Mouse (Mus musculus) liver, adult 2 months (tissue): ENCODE measurements around the gene Gpr18. TPM values are rescaled to one million over a fixed set of nuclear protein-coding genes. Genes with fewer than 3 reads are reported as not detected.

Experiments used
- DNase-seq: peaks from one replicate; pipeline ENCODE4 v3.0.0-alpha.2; 2011; ENCODE audit warnings: low read depth, low spot score; ENCODE audit errors: extremely low read depth
- H3K27ac ChIP-seq: fragments of 200-500 bp; replicated peaks from 2 replicates; pipeline ENCODE4 v1.5.1; 2012; ENCODE audit warnings: low read depth, mild to moderate bottlenecking, control low read depth, inconsistent platforms, low read length; ENCODE audit not compliant: insufficient read depth
- H3K27me3 ChIP-seq: fragments of 200-500 bp; 2 replicates; pipeline ENCODE4 v1.6.1; 2012; ENCODE audit warnings: mild to moderate bottlenecking, moderate library complexity, low read length, inconsistent platforms; ENCODE audit not compliant: control insufficient read depth, insufficient read depth
- H3K36me3 ChIP-seq: fragments of 200-500 bp; 2 replicates; pipeline ENCODE4 v1.6.1; 2012; ENCODE audit warnings: low read length, inconsistent platforms; ENCODE audit not compliant: control insufficient read depth, insufficient read depth
- H3K4me1 ChIP-seq: fragments of 200-500 bp; 2 replicates; pipeline ENCODE4 v1.6.1; 2011; ENCODE audit warnings: low read length; ENCODE audit not compliant: control insufficient read depth, insufficient read depth
- H3K4me3 ChIP-seq: fragments of 200-500 bp; 2 replicates; pipeline ENCODE4 v1.5.1; 2011; ENCODE audit warnings: low read depth, mild to moderate bottlenecking, control low read depth, low read length, moderate library complexity; ENCODE audit not compliant: insufficient read depth
- H3K79me2 ChIP-seq: fragments of 200-500 bp; 2 replicates; pipeline ENCODE4 v1.6.1; 2012; ENCODE audit warnings: inconsistent platforms, mild to moderate bottlenecking, low read length, moderate library complexity; ENCODE audit not compliant: control insufficient read depth, insufficient read depth
- H3K9ac ChIP-seq: fragments of 200-500 bp; 2 replicates; pipeline ENCODE4 v1.6.1; 2012; ENCODE audit warnings: low read depth, mild to moderate bottlenecking, control low read depth, inconsistent platforms, low read length
- CTCF ChIP-seq: fragments of 200-500 bp; IDR thresholded peaks from 2 replicates; pipeline ENCODE4 v1.5.1; 2011; ENCODE audit warnings: low read depth, low read length, control low read depth
- POLR2A ChIP-seq: fragments of 200-500 bp; IDR thresholded peaks from 2 replicates; pipeline ENCODE4 v1.6.1; 2011; ENCODE audit warnings: low read length, control low read depth; ENCODE audit not compliant: insufficient read depth; ENCODE audit errors: extremely low read depth
- WGBS: fragments of 180-500 bp; shearing (Covaris S2); methylation state at CpG from one replicate; pipeline ENCODE4 v1.1.7; 2018; 5-methylcytosine and 5-hydroxymethylcytosine counted together
- polyA plus RNA-seq: library from polyadenylated mRNA; depleted of rRNA; stranded (reverse); fragments of >200 nt; gene quantifications from 2 replicates; pipeline ENCODE4 v1.2.3, GENCODE M21; 2012
- total RNA-seq: library from RNA; depleted of rRNA; stranded (reverse); fragments of >200 nt; gene quantifications from 2 replicates; pipeline ENCODE4 v1.2.3, GENCODE M21; 2014

Gene Gpr18
- total and polyA plus RNA-seq, 2 experiments: 0.37 to 0.93 TPM

DNA sequence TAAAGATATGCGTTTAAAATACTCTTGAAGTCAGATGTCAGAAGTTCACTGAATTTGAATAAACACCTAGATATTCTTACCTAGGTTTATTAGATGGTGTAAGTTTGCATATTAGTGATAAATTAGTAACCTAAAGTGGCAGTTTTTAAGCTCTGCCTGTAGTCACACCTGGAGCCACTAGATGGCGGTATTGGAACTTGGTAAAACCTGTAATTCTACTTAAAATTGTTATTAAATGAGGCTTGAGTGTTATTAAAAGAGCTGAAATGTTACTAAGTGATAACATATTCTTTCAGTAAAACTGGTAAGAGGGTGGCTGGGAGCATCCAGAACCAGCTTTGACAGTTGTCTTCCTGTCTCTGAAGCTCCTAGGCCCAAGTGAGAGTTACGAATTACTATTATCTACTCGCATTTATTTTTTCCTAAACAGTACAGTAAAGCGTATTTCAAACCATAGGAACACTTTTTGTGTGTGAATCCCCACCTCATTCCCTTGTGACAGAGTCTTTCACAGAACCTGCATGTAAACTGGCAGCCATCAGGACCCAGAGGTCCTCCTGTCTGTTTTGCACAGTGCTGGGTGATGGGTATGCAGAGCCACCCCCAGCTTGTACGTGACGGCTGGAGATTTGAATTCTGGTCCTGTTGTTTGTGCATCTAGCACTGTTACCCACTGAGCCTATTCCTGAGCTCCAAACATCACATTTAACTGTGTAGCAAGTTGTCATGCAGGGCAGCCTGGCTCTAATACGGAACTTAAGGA is 13.0 kb upstream of the Gpr18 start:
- Histone ChIP-seq H3K9ac (no peak overlapping the region; the same call in 1 of the 2 replicates), H3K36me3 (no peaks in the 10 kb centered on the region), H3K79me2 (peaks cover 7% of the 10 kb centered on the region; the same call in 1 of the 2 replicates), H3K4me3 (no peak overlapping the region), H3K27me3 (no peaks in the 10 kb centered on the region), H3K27ac (peak overlapping the region; percentile 73), H3K4me1 (no peaks in the 10 kb centered on the region)
- DNase-seq: peak; percentile 57
- TF ChIP-seq CTCF (peak; percentile 49), POLR2A (no peak)
- WGBS: 61% methylated on average over 8 of the region's 8 CpGs

DNA sequence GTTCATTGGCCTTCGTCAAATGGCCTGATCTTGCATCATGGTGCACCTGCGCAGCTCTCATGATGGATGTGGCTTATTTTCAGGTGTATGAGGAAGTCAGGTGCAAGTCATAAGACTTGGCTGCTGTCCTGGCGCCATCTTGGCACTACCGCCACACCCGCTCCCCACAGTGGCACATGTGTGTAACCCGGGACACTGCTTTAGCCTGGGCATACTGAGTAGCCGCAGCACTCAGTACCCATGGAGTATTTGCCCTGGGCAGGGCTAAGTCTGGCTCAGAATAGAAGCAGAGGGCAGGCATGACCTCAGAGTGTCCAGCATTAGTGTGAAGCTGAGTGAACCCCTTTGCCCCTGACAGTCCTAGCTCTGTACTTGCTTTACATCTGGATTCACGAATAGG is 11.9 kb upstream of the Gpr18 start:
- Histone ChIP-seq H3K79me2 (peaks cover 7% of the 10 kb centered on the region; the same call in 1 of the 2 replicates), H3K9ac (no peak overlapping the region), H3K4me1 (no peaks in the 10 kb centered on the region), H3K36me3 (no peaks in the 10 kb centered on the region), H3K27me3 (no peaks in the 10 kb centered on the region), H3K27ac (no peak overlapping the region), H3K4me3 (no peak overlapping the region)
- TF ChIP-seq CTCF (no peak), POLR2A (no peak)
- 94% methylated on average over 8 of the region's 8 CpGs for WGBS
- no peak for DNase-seq

DNA sequence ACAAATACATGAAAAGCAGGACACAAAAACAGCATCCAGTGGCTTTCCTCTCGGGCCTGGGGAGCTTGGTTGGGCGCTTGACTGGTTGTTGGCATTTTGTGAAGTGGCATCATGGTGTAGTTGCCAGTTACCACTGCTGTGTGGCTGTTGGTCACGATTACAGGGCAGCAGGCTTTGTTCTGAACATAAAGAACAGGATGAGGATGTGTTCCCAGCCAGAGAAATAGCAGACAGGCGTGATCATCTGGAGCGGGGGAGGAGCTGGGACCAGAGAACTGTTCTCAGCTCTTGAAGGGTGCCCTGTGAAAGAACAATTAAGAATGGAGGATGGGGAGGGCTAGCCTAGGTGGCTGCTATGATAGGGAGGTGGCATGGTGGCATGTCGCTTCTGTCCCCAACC is 11.3 kb upstream of the Gpr18 start:
- no peak overlapping the region for H3K4me3 ChIP-seq
- WGBS: 90% methylated on average over 6 of the region's 6 CpGs
- no peaks in the 10 kb centered on the region for H3K36me3 ChIP-seq
- no peaks in the 10 kb centered on the region for H3K27me3 ChIP-seq
- no peaks in the 10 kb centered on the region for H3K4me1 ChIP-seq
- no peak for DNase-seq
- H3K79me2 ChIP-seq: peaks cover 7% of the 10 kb centered on the region; the same call in 1 of the 2 replicates
- no peak for TF ChIP-seq CTCF
- no peak for TF ChIP-seq POLR2A
- no peak overlapping the region for H3K27ac ChIP-seq
- no peak overlapping the region for H3K9ac ChIP-seq

DNA sequence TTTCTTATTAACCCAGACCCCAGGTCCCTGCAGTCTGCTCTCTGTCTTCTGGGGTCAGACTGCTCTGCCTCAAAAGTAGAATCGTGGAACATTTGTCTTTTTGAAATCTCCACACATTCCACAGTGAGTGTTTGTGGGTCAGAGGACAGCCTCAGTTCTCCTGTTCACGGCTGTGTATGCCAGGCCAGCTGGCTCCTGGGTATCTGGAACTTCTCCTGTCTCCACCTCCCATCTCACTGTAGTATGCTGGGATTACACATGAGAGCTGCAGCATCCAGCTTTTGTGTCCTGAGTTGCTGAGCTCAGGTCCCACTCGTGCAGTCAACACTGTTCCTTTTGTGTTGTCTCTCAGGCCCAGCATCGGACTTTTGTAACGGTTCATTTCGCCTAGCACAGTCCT is 9.3 kb upstream of the Gpr18 start:
- 73% methylated on average over 6 of the region's 6 CpGs for whole genome bisulfite sequencing
- H3K4me3 ChIP-seq: no peak overlapping the region
- peaks cover 3% of the 10 kb centered on the region; the same call in 1 of the 2 replicates for H3K79me2 ChIP-seq
- H3K9ac ChIP-seq: no peak overlapping the region
- no peak for DNase-seq
- H3K36me3 ChIP-seq: no peaks in the 10 kb centered on the region
- H3K27me3 ChIP-seq: no peaks in the 10 kb centered on the region
- no peaks in the 10 kb centered on the region for H3K4me1 ChIP-seq
- TF ChIP-seq POLR2A: no peak
- TF ChIP-seq CTCF: no peak
- no peak overlapping the region for H3K27ac ChIP-seq

DNA sequence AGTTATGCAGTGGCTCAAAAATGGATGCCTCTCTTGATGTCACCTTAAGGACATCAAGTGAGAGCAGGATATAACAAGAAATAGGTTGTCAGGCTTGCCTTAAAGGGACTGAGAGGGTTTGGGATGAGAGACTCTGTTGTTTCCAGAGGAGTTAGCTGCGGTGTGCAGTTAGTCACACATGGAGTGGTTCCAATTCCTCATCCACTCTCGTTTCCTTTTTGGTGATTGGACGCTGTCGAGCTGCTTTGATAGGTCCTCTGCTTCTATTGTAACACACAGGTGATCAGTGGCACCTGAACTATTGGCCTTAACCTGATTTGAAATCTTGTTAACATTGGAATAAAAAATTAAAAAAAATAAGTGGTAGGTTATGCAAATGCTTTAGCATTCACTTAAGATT is 7.2 kb upstream of the Gpr18 start:
- H3K9ac ChIP-seq: no peak overlapping the region
- 60% methylated on average over 4 of the region's 4 CpGs for WGBS
- no peaks in the 10 kb centered on the region for H3K36me3 ChIP-seq
- DNase-seq: no peak
- no peaks in the 10 kb centered on the region for H3K79me2 ChIP-seq
- peaks cover 2% of the 10 kb centered on the region; the same call in 1 of the 2 replicates for H3K4me1 ChIP-seq
- TF ChIP-seq POLR2A: no peak
- TF ChIP-seq CTCF: no peak
- H3K4me3 ChIP-seq: no peak overlapping the region
- H3K27me3 ChIP-seq: no peaks in the 10 kb centered on the region
- no peak overlapping the region for H3K27ac ChIP-seq

DNA sequence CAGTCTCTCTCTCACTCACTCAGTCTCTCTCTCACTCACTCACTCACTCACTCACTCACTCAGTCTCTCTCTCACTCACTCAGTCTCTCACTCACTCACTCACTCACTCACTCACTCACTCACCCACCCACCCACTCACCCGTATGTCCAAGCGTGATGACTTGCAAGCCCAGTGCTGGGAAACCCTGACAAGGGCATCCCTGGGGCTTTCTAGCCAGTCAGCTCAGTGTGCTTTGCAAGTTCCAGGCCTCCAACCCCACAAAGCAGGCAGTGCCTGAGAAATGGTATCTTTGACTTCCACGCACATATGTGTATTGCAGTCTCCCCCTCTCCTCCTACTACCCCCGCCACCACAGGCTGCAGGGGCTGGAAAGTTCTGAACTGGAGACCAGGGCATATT is 6.4 kb upstream of the Gpr18 start:
- H3K27ac ChIP-seq: no peak overlapping the region
- TF ChIP-seq CTCF (no peak), POLR2A (no peak)
- WGBS: 97% methylated on average over 4 of the region's 4 CpGs
- peaks cover 2% of the 10 kb centered on the region; the same call in 1 of the 2 replicates for H3K4me1 ChIP-seq
- DNase-seq: no peak
- H3K27me3 ChIP-seq: no peaks in the 10 kb centered on the region
- no peak overlapping the region for H3K9ac ChIP-seq
- no peak overlapping the region for H3K4me3 ChIP-seq
- no peaks in the 10 kb centered on the region for H3K79me2 ChIP-seq
- no peaks in the 10 kb centered on the region for H3K36me3 ChIP-seq
